Mouse (Mus musculus) ES-E14 (cell line): ENCODE measurements around the gene Rab26. TPM values are rescaled to one million over a fixed set of nuclear protein-coding genes. Genes with fewer than 3 reads are reported as not detected.

Experiments used
- DNase-seq: peaks from one replicate; pipeline ENCODE4 v3.0.0-alpha.2; 2013; ENCODE audit warnings: low read depth, low spot score
- H3K27ac ChIP-seq: 2 replicates; pipeline ENCODE4 v1.5.1; 2012; ENCODE audit warnings: low read depth, mild to moderate bottlenecking, low read length, moderate library complexity, mixed read lengths; ENCODE audit not compliant: poor library complexity, insufficient read depth, severe bottlenecking
- H3K36me3 ChIP-seq: 2 replicates; pipeline ENCODE4 v1.6.1; 2012; ENCODE audit warnings: mild to moderate bottlenecking, low read length, moderate library complexity, mixed read lengths; ENCODE audit not compliant: control insufficient read depth, poor library complexity, insufficient read depth, severe bottlenecking
- H3K4me1 ChIP-seq, 2 experiments: fragments of 150-350 bp in 1 of 2; sonication (generic) in 1 of 2; 2 replicates each; pipeline ENCODE4 v1.6.1; 2012; ENCODE audit warnings: low read length in 2 of 2, mild to moderate bottlenecking in 1 of 2, mixed read lengths in 1 of 2; ENCODE audit not compliant: control insufficient read depth in 2 of 2, insufficient read depth in 2 of 2, poor library complexity in 1 of 2
- H3K4me3 ChIP-seq, 2 experiments: fragments of 150-350 bp in 1 of 2; sonication (generic) in 1 of 2; 2 replicates each; pipeline ENCODE4 v1.5.1; 2012; ENCODE audit warnings: low read length in 2 of 2, low read depth in 1 of 2, mild to moderate bottlenecking in 1 of 2, mixed read lengths in 1 of 2; ENCODE audit not compliant: insufficient read depth in 1 of 2, poor library complexity in 1 of 2, severe bottlenecking in 1 of 2
- H3K9ac ChIP-seq: 2 replicates; pipeline ENCODE4 v1.6.1; 2012; ENCODE audit warnings: low read depth, mild to moderate bottlenecking, low read length, mixed read lengths; ENCODE audit not compliant: poor library complexity, insufficient read depth, severe bottlenecking
- H3K9me3 ChIP-seq: fragments of 150-350 bp; sonication (generic); 2 replicates; pipeline ENCODE4 v1.6.1; 2012; ENCODE audit warnings: low read depth, mild to moderate bottlenecking, low read length; ENCODE audit not compliant: control insufficient read depth, insufficient read depth
- CHD2 ChIP-seq: IDR thresholded peaks from 2 replicates; pipeline ENCODE4 v1.6.1; 2014; ENCODE audit warnings: mild to moderate bottlenecking, low read depth, low read length, inconsistent platforms
- HCFC1 ChIP-seq: IDR thresholded peaks from 2 replicates; pipeline ENCODE4 v1.6.1; 2012; ENCODE audit warnings: low read length, inconsistent platforms, borderline replicate concordance; ENCODE audit not compliant: insufficient read depth
- MAFK ChIP-seq: IDR thresholded peaks from 2 replicates; pipeline ENCODE4 v1.6.1; 2014; ENCODE audit warnings: mild to moderate bottlenecking, low read depth, low read length, inconsistent platforms; ENCODE audit not compliant: insufficient read depth
- ZC3H11A ChIP-seq: IDR thresholded peaks from 2 replicates; pipeline ENCODE4 v1.6.1; 2012; ENCODE audit warnings: low read depth, mild to moderate bottlenecking, inconsistent platforms, low read length, borderline replicate concordance
- ZNF384 ChIP-seq: IDR thresholded peaks from 2 replicates; pipeline ENCODE4 v1.6.1; 2012; ENCODE audit warnings: low read depth, low read length, inconsistent platforms
- in situ Hi-C, 2 experiments: fragments of 600-800 bp; cut with MboI; formaldehyde crosslinking; loops; one replicate each; pipeline ENCODE4 v1.15.1; 2025; ENCODE audit warnings: low sequenced_read_pairs in 2 of 2, inconsistent platforms in 1 of 2; ENCODE audit not compliant: unreplicated experiment in 2 of 2
- total RNA-seq: library from RNA; depleted of rRNA; stranded (reverse); fragments of 300-350 nt; gene quantifications from 2 replicates; pipeline ENCODE4 v1.2.3, GENCODE M21; 2012

Rab26 gene
- total RNA-seq, 1 experiment: 2.8 TPM

GRCm38 (mm10) chr17:24532045-24532444, 2.0 kb downstream of the Rab26 start:
- TF ChIP-seq HCFC1 (no peak), ZC3H11A (no peak), CHD2 (no peak), ZNF384 (no peak)
- H3K4me3 ChIP-seq: no peak overlapping the region
- H3K4me1 ChIP-seq: peaks cover 1 to 15% of the 10 kb centered on the region in 2 experiments; a peak in 1 of 4 replicates
- in situ Hi-C loops: no loop called here
- H3K27ac ChIP-seq: no peak overlapping the region
- no peak overlapping the region for H3K9ac ChIP-seq
- no peak for DNase-seq
- H3K36me3 ChIP-seq: peaks cover 21% of the 10 kb centered on the region
- H3K9me3 ChIP-seq: no peaks in the 10 kb centered on the region

- no peak for DNase-seq
- Histone ChIP-seq H3K4me1 (peaks cover 1 to 17% of the 10 kb centered on the region in 2 experiments; a peak in 1 of 4 replicates), H3K9me3 (no peaks in the 10 kb centered on the region), H3K36me3 (peaks cover 21% of the 10 kb centered on the region), H3K27ac (no peak overlapping the region), H3K9ac (no peak overlapping the region), H3K4me3 (no peak overlapping the region)
- TF ChIP-seq HCFC1 (no peak), MAFK (no peak), ZNF384 (no peak), ZC3H11A (no peak), CHD2 (no peak)
- in situ Hi-C loops: no loop called here
Measured at GRCm38 (mm10) chr17:24531064-24531463, 2.9 kb downstream of the Rab26 start.

GRCm38 (mm10) chr17:24530361-24531050, 3.5 kb downstream of the Rab26 start:
- no peaks in the 10 kb centered on the region for H3K9me3 ChIP-seq
- in situ Hi-C loops: no loop called here
- peaks cover 21% of the 10 kb centered on the region for H3K36me3 ChIP-seq
- H3K9ac ChIP-seq: peak overlapping the region; percentile 95; the same call in 1 of the 2 replicates
- H3K4me1 ChIP-seq: peaks cover 1 to 17% of the 10 kb centered on the region in 2 experiments; a peak in 1 of 4 replicates
- no peak overlapping the region for H3K27ac ChIP-seq
- no peak for DNase-seq
- TF ChIP-seq ZNF384 (no peak), MAFK (no peak), CHD2 (no peak), ZC3H11A (no peak), HCFC1 (no peak)
- H3K4me3 ChIP-seq: peak overlapping the region in 1 of 2 experiments; percentile 94; a peak in 1 of 4 replicates

- no peak for TF ChIP-seq HCFC1
- in situ Hi-C loops: no loop called here
Measured at GRCm38 (mm10) chr17:24529883-24530282, 4.1 kb downstream of the Rab26 start.

More at GRCm38 (mm10) chr17:24529883-24530282, 4.1 kb downstream of the Rab26 start:
- H3K36me3 ChIP-seq: peaks cover 21% of the 10 kb centered on the region
- peak overlapping the region; percentile 80; the same call in 1 of the 2 replicates for H3K27ac ChIP-seq
- peak overlapping the region; percentile 95 for H3K9ac ChIP-seq
- no peak for DNase-seq
- no peaks in the 10 kb centered on the region for H3K9me3 ChIP-seq
- peaks cover 1 to 17% of the 10 kb centered on the region in 2 experiments; a peak in 1 of 4 replicates for H3K4me1 ChIP-seq
- H3K4me3 ChIP-seq: peak overlapping the region; percentile 94 to 97
